Mouse (Mus musculus) E14TG2a.4 (cell line): ENCODE data around the gene Gm10190.
"Not testable (repeated sequence)": the region's sequence is repeated elsewhere in the genome, so short reads cannot be mapped to it uniquely, and the experiment has no call there.

ENCODE experiments used
- CTCF ChIP-seq: conservative IDR thresholded peaks from 2 replicates; pipeline ENCODE4 v1.5.1; 2014; ENCODE audit warnings: low read length
- NANOG ChIP-seq: IDR thresholded peaks from 2 replicates; pipeline ENCODE4 v1.6.1; 2014; ENCODE audit warnings: borderline replicate concordance, low read length, mixed read lengths
- POU5F1 ChIP-seq: IDR thresholded peaks from 2 replicates; pipeline ENCODE4 v1.6.1; 2014; ENCODE audit warnings: low read length, borderline replicate concordance

DNA sequence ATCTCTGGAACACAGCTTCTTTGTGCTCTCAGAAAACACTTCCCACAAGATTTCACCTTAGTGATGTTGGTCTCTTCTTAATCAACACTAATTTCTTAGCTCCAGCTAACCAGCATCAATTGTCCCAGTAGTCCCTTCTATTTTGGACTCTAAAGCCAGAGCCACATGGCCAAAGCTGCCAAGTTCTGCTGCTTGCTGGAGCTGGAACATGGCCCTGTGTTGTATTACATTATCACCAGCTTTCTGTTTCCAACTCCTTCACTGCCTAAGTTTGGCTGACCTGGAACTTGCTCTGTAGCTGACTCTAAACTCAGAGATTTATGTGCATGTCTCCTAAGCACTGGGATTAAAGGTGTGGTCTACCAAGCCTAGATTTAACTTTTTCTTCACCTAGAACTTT is 5.0 kb upstream of the Gm10190 start:
- not testable (repeated sequence) for TF ChIP-seq CTCF, POU5F1, NANOG
